Mouse (Mus musculus) E14TG2a.4 (cell line): ENCODE measurements around the gene Gm11099.

Source experiments
- H3K27me3 ChIP-seq: 2 replicates; pipeline ENCODE4 v1.6.1; 2014; ENCODE audit warnings: low read length, control low read depth; ENCODE audit not compliant: insufficient read depth
- H3K36me3 ChIP-seq: 2 replicates; pipeline ENCODE4 v1.6.1; 2014; ENCODE audit warnings: low read length, control low read depth; ENCODE audit not compliant: insufficient read depth
- H3K4me1 ChIP-seq: replicated peaks from 2 replicates; pipeline ENCODE4 v1.6.1; 2014; ENCODE audit warnings: low read depth, low read length, control low read depth
- H3K4me3 ChIP-seq: replicated peaks from 2 replicates; pipeline ENCODE4 v1.5.1; 2014; ENCODE audit warnings: mild to moderate bottlenecking, low read length
- H3K9me3 ChIP-seq: 2 replicates; pipeline ENCODE4 v1.6.1; 2014; ENCODE audit warnings: low read length, control low read depth
- CTCF ChIP-seq: conservative IDR thresholded peaks from 2 replicates; pipeline ENCODE4 v1.5.1; 2014; ENCODE audit warnings: low read length
- NANOG ChIP-seq: IDR thresholded peaks from 2 replicates; pipeline ENCODE4 v1.6.1; 2014; ENCODE audit warnings: borderline replicate concordance, low read length, mixed read lengths
- POU5F1 ChIP-seq: IDR thresholded peaks from 2 replicates; pipeline ENCODE4 v1.6.1; 2014; ENCODE audit warnings: low read length, borderline replicate concordance

The Gm11099 gene

DNA sequence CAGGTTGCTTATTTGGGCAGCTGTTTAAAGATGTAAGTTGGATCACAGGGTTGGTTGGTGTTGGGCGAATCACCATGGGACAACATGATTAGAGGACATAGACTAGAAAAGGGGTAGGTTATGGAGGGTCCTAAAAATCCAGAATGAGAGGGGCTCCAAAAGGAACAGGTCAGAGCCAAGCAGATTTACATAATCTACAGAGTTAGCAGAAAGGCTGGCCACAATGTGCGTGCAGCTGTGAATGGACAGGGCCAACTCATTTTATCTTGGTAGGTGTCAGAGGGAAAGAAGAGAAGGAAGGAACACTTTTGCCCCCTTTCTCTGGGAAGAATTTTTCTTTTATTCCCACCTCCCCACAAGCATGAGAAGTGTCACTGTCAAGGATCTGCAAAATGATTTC, 97.1 kb downstream of the Gm11099 start:
- Histone ChIP-seq H3K27me3 (peaks cover 4% of the 10 kb centered on the region; the same call in 1 of the 2 replicates), H3K4me1 (peaks cover 11% of the 10 kb centered on the region), H3K36me3 (no peaks in the 10 kb centered on the region), H3K4me3 (no peak overlapping the region), H3K9me3 (no peaks in the 10 kb centered on the region)
- no peak for TF ChIP-seq CTCF
- TF ChIP-seq NANOG: no peak
- no peak for TF ChIP-seq POU5F1

DNA sequence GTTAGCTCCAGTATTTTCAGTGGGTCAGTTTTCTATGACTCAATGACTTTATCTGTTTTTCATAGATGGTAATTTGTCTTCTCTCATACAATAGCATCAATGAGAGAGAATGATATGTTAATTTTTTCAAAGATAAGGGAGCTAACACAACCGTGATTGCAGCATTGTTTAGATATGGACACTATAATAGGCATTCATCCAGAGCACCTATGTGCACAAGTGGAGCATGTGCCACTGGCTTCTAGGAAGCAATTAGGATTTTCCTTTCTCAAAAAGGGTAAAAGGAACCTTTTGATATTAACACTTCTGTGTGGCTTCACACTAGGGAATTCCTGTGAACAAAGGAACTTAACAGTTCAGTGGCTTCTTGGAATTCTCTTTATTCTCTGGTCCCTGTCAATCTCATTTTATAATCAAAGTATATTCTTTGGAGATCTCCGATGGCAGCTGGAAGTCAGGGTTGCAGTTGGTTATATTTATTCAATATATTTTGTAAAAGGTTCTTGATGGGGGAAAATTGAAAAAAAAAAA, 97.6 kb downstream of the Gm11099 start:
- Histone ChIP-seq H3K4me3 (no peak overlapping the region), H3K9me3 (no peaks in the 10 kb centered on the region), H3K27me3 (peaks cover 4% of the 10 kb centered on the region; the same call in 1 of the 2 replicates), H3K4me1 (peaks cover 11% of the 10 kb centered on the region), H3K36me3 (no peaks in the 10 kb centered on the region)
- TF ChIP-seq NANOG (no peak), CTCF (no peak), POU5F1 (no peak)
